Mouse (Mus musculus) cerebellum, postnatal 36 days (tissue): ENCODE measurements around the gene Adgrf3.

Source experiments
- DNase-seq, 2 experiments: peaks; one replicate each; pipeline ENCODE4 v3.0.0; 2021 to 2022; ENCODE audit warnings: mixed read lengths in 2 of 2

Adgrf3 gene

GRCm38 (mm10) chr5:30148133-30148920, 57.2 kb downstream of the Adgrf3 start:
- no peak for DNase-seq

GRCm38 (mm10) chr5:30146526-30146925, 59.0 kb downstream of the Adgrf3 start:
- no peak for DNase-seq
